Mouse (Mus musculus): ENCODE results near the gene Tmem135. TPM values are rescaled to one million over a fixed set of nuclear protein-coding genes. Genes with fewer than 3 reads are reported as not detected.

Tmem135 gene
- 10 to 100 TPM; 13.2 to 19.6 TPM for total RNA-seq (2021)
- long read RNA-seq, experiment 1, transcript Tmem135-201 (15 exons, 3,700 nt), result major isoform, 15 of 20 reads
- long read RNA-seq, experiment 1, partial matches to known transcripts, result 0 of 20 reads
- long read RNA-seq, experiment 1, other reads (novel, unspliced or antisense), result 5 of 20 reads
- long read RNA-seq, experiment 2, transcript Tmem135-201 (15 exons, 3,700 nt), result major isoform, 15 of 20 reads
- long read RNA-seq, experiment 2, partial matches to known transcripts, result 0 of 20 reads
- long read RNA-seq, experiment 2, other reads (novel, unspliced or antisense), result 5 of 20 reads

- peak within 1 kb of the TSS; percentile 97 for H3K27ac ChIP-seq
- peak within 1 kb of the TSS; percentile 94 for H3K4me3 ChIP-seq
- peak; percentile 99 for DNase-seq
- intact Hi-C loops (cut with DNase I), result no loop called here
- TF ChIP-seq CTCF (IDR thresholded peaks at IDR 0.05), result peak; percentile 24
Measured at GRCm38 (mm10) chr7:89404081-89404733, at the start of gene Tmem135, which contains the start of gene Fzd4. Gene Tmem135 (minus strand): TSS chr7:89404222. Gene Fzd4 (plus strand): TSS chr7:89404355.

GRCm38 (mm10) chr7:89450312-89450711 lies 46.3 kb upstream of the Tmem135 start:
- intact Hi-C loops (cut with DNase I), result no loop called here
- Histone ChIP-seq H3K4me3 (no peak overlapping the region), H3K27ac (no peak overlapping the region)
- no peak for DNase-seq
- no peak for TF ChIP-seq CTCF (IDR thresholded peaks at IDR 0.05)

- intact Hi-C loops (cut with DNase I), result no loop called here
- no peak for TF ChIP-seq CTCF (IDR thresholded peaks at IDR 0.05)
- Histone ChIP-seq H3K4me3 (no peak overlapping the region), H3K27ac (no peak overlapping the region; the same call in 1 of the 2 replicates)
- DNase-seq, result no peak
Measured at GRCm38 (mm10) chr7:89445137-89445536, 41.1 kb upstream of the Tmem135 start.

- TF ChIP-seq CTCF (IDR thresholded peaks at IDR 0.05), result no peak
- Histone ChIP-seq H3K4me3 (no peak overlapping the region), H3K27ac (0 out of 2 replicates have a peak overlapping the region, but pooled peaks have one; percentile 10)
- intact Hi-C loops (cut with DNase I), result no loop called here
- no peak for DNase-seq
Measured at GRCm38 (mm10) chr7:89442242-89442641, 38.2 kb upstream of the Tmem135 start.

DNA sequence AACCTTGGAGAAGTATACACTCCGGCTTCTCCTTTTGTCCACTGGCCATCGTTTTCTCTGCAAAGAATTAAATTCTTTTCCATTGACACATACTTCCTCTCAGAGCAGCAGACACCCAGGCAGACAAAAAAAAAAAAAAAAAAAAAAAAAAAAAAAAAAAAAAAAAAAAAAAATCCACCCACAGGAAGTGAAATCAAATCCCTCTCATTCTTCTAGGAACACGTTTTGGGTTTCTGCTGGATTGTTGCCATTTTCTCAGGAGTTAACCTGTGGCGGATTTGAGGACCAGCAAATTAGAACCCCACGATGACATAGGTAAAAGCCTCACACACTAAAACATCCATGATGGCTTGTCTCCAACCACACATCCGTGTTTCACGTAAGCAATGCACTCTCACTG lies 37.3 kb upstream of the Tmem135 start:
- no peak for DNase-seq
- no peak overlapping the region for H3K27ac ChIP-seq
- no peak overlapping the region for H3K4me3 ChIP-seq
- intact Hi-C loops (cut with DNase I), result no loop called here
- TF ChIP-seq CTCF (IDR thresholded peaks at IDR 0.05), result no peak

- TF ChIP-seq CTCF (IDR thresholded peaks at IDR 0.05), result peak; percentile 80
- peak; percentile 53 for DNase-seq
- Histone ChIP-seq H3K4me3 (no peak overlapping the region), H3K27ac (no peak overlapping the region)
- intact Hi-C loops (cut with DNase I), result no loop called here
Measured at GRCm38 (mm10) chr7:89437589-89437988, 33.6 kb upstream of the Tmem135 start.

DNA sequence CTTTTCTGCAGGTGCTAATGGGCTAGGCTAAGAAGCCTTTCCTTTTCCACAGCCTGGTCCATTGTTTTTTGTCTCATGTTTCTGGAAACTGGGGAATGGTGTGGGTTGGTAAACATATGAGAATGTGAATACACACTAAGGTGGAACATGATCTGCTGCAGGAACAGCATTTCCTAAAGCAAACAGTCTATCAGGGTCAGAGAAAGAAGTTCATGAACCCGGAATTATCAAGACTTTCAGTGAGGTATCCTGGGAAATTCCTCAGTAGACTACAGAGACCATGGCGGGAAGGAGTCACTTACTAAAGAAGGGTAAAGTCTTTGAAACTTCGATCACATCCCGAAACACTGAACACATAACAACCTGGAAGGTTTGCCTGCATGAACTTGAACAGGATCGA lies 32.4 kb upstream of the Tmem135 start:
- TF ChIP-seq CTCF (IDR thresholded peaks at IDR 0.05), result no peak
- intact Hi-C loops (cut with DNase I), result no loop called here
- H3K4me3 ChIP-seq, result no peak overlapping the region
- DNase-seq, result no peak
- peak overlapping the region; percentile 52 for H3K27ac ChIP-seq

GRCm38 (mm10) chr7:89433893-89434616 lies 30.0 kb upstream of the Tmem135 start:
- Histone ChIP-seq H3K27ac (peak overlapping the region; percentile 56), H3K4me3 (no peak overlapping the region)
- intact Hi-C loops (cut with DNase I), result no loop called here
- TF ChIP-seq CTCF (IDR thresholded peaks at IDR 0.05), result no peak
- no peak for DNase-seq

GRCm38 (mm10) chr7:89433193-89433892 lies 29.3 kb upstream of the Tmem135 start:
- no peak overlapping the region for H3K4me3 ChIP-seq
- H3K27ac ChIP-seq, result peak overlapping the region; percentile 56
- TF ChIP-seq CTCF (IDR thresholded peaks at IDR 0.05), result no peak
- DNase-seq, result peak; percentile 45
- intact Hi-C loops (cut with DNase I), result no loop called here

- no peak for TF ChIP-seq CTCF (IDR thresholded peaks at IDR 0.05)
- DNase-seq, result no peak
- Histone ChIP-seq H3K4me3 (no peak overlapping the region), H3K27ac (no peak overlapping the region)
- intact Hi-C loops (cut with DNase I), result no loop called here
Measured at GRCm38 (mm10) chr7:89431185-89431584, 27.2 kb upstream of the Tmem135 start.

GRCm38 (mm10) chr7:89429326-89429725 lies 25.3 kb upstream of the Tmem135 start:
- no peak for DNase-seq
- Histone ChIP-seq H3K4me3 (no peak overlapping the region), H3K27ac (no peak overlapping the region)
- intact Hi-C loops (cut with DNase I), result no loop called here
- no peak for TF ChIP-seq CTCF (IDR thresholded peaks at IDR 0.05)

DNA sequence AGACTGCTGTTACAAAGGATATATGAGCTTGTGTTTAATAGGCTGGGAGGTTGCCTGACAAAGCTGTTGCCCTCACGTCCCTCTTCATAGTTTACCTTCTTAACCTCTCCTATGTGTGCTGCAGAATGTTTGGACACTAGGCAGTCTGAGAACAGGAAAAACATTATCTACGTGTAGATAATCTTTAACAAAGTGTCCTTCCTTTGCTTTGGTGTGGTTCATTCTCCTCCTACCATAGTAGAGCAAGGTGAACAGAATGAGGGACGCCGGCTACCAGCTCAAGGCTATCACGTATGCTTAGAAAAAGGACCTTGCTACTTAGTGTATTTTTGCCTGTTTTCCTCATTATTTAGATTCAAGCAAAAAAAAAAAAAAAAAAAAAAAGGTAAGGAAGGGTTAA lies 24.8 kb upstream of the Tmem135 start:
- H3K27ac ChIP-seq, result no peak overlapping the region
- DNase-seq, result no peak
- intact Hi-C loops (cut with DNase I), result no loop called here
- no peak for TF ChIP-seq CTCF (IDR thresholded peaks at IDR 0.05)
- no peak overlapping the region for H3K4me3 ChIP-seq

Measured in gastrocnemius, adult 2 months (tissue).